Mouse (Mus musculus) heart, postnatal 4 days (tissue): Measurements from ENCODE around the gene Dhcr24. TPM values are rescaled to one million over a fixed set of nuclear protein-coding genes. Genes with fewer than 3 reads are reported as not detected.

Experiments used
- DNase-seq: peaks from one replicate; pipeline ENCODE4 v3.0.0; 2021
- total RNA-seq, 2 experiments: library from RNA; stranded (reverse); gene quantifications; 2 replicates each; pipeline ENCODE4 v1.2.3; 2021

Gene Dhcr24
- 10 to 100 TPM; 31.9 to 34.3 TPM for total RNA-seq

DNA sequence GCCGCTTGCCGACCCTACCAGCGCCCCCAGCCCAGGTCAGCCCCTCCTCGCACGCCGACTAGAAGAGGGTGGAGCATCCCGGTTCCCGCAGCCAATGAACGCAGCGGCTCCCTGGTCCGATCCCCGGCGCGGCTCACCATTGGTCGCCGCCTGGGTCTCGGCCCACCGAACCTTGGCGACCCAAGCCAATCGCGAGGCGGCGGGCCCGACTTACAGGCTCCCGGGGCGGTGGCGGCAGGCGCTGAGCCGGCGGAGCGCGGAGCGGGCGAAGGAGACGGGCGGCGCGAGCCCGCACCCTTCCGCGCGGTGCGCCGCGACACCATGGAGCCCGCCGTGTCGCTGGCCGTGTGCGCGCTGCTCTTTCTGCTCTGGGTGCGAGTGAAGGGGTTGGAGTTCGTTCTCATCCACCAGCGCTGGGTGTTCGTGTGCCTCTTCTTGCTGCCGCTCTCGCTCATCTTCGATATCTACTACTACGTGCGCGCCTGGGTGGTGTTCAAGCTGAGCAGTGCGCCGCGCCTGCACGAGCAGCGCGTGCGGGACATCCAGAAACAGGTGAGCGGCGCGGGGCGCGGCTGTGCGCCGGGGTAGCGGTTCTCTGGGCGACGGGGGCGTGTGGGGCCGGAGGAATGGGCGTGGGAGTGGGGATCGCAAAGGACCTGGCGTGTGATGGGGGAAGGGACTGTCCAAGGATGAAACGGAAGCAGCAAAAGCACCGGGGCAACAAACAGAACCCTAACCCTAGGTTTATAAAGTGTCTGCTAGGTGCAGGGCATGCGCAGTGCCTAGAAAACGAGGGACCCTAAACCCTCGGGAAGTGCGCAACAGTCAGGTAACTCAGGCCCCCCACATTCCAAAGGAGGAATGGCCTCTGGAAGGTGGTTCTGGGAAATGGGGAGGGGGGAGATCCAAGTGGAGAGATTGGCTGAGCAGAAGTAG, at the start of gene Dhcr24:
Dhcr24 (plus strand) TSS at position 193 of the 936 bp plus-strand sequence.
- DNase-seq = peak; percentile 94

DNA sequence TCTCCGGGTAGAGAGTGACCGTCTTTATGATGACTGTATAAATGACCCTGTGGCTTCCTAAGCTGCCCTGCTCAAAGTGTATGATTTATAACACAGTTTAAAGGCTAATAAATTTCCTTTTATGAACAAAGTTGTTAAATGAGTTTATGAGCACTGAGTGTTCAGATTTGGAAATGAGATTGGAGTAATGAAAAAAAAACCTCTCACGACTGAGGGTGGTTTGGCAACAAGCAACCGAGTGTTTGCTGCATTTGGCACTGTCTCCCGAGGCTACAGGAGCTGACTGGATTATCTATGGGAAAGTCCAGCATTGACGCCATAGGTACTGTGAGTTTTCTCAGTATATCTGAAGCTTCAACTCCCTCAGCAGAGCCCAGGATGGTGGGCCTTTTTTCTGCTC, 46.2 kb upstream of the Dhcr24 start:
- no peak for DNase-seq

DNA sequence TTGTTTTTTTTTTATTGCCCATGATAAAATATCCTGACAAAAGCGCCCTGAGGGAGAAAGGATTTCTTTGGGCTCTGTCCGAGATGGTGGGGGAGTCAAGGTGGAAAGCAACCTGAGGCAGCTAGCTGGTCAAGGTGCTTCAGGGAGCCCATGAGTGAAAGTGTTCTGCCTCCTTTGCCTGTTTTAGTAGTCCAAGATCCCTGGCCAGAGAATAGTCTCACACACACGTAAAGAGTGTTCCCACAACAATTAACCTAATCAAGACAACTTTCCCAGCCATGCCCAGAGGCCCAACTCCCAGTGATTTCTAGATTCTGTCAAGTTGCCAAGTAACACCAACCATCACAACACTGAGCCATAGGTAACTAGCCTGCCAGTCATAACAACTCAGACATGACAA, 38.3 kb upstream of the Dhcr24 start:
- no peak for DNase-seq

DNA sequence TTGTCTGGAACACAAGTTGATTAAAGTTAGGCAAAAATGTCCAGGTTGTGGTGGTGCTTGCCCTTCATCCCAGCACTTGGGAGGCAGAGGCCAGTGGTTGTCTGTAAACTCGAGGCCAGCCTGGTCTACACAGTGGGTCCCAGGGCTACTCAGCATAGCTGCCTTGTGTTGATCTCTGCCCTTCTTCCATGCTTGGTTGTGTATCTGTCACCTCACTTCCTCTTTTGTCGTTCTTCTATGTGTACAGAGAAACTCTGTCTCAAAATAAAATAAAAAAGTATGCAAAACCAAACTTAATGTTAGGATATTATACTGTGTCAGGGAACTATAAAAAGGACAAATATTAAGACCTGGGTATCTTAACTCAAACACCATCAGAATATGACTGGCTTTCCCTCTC, 36.7 kb upstream of the Dhcr24 start:
- DNase-seq = no peak

DNA sequence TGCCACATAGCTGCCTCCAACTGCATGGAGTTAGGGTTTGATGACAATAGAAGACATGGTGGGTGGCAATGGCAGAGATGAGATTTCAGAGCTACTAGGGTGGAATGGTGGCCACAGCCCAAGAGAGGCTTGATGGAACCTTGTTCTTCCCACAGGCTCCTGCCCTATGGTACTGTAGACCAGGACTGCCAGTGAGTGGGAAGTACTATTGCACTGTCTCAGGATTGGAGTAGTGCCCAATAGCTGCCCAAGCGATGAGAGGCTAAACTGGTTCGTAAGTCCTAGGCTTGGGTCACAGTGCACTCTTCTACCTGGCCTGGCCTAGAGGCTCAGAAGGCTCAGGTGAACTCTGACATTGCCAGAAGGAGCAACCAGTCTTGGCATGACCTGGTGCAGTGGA, 35.8 kb upstream of the Dhcr24 start:
- DNase-seq = no peak

DNA sequence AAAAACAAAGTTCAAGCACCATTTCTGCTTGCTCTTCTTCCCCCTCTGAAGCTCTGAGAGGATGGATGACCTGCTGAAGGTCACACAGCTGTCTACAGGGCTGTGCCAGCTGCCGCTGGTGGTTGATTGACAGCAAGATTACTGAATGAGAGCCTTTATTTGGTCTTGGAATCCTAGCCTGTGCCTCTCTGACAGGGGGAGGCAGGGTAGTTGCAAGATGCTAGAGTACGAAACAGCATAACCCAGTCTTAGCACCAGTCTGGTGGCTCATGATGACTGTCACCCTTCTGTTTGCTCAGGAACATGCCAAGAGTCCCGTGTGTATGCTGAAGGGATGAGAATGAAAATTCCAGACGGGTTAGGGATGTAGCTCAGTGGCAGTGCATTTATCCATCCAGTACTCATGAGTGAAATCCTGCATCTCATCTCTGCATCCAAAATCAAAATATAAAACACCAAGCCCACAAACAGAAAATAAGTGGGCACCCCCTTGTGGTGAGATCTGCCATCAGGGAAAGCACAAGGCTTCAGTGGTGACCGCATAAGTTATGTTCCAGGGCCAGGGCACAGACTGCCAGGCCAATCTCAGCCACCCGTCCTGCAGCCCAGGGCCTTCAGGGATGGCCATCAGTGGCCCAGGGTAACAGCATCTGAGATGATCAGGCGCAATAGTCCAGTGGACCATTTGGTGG, 32.8 kb upstream of the Dhcr24 start:
- no peak for DNase-seq

DNA sequence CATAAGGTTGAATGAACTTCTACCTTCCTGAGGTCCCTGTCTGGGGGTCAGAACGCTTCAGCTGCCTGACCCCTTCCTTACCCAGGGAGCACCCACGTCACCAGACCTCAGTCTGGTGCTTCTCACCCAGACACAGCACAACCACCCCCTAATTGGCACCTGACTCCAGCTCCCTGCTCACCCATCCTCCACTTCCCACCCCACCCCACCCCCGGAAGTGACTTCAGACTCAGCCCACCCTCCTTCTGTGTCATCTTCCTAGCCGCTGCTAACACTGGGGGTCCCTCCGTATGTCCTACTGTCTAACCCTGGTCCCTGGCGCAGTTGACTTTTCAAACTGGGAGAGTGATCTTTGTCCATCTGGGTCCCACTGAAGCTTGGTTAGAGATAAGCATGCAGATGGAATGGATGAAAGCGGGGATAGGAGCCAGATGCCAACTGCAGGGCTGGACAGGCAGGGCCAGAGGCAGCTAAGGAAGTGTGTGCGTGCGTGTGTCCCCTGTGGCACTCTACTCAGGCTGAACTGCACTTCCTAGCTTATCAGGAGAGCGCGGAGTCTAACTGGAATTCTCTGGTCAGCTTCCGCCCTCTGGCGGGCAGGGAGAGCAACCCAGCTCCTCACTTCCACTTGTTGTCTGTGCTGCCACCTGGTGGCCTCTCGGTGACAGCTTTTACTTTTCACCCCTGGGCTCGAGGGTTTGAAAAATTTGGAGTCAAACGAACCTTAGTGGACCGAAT, 31.3 kb upstream of the Dhcr24 start:
- DNase-seq = peak; percentile 93

DNA sequence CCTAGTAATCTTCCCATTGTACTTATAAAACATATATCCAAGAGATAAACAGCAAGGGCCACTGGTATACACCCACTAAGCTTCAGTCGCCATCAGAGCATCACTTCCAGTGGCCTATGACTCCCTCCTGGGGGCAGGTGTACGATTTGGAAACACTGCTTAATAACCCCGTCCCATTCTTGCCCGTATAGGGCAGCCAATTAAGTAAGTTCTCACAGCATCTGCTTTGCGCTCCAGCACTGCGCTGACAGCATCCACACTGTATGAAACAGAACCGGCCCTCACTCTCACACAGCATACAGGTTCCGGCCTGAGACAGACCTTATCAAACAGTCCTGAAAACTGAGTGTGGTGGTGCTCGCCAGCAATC, 30.7 kb upstream of the Dhcr24 start:
- DNase-seq = no peak

DNA sequence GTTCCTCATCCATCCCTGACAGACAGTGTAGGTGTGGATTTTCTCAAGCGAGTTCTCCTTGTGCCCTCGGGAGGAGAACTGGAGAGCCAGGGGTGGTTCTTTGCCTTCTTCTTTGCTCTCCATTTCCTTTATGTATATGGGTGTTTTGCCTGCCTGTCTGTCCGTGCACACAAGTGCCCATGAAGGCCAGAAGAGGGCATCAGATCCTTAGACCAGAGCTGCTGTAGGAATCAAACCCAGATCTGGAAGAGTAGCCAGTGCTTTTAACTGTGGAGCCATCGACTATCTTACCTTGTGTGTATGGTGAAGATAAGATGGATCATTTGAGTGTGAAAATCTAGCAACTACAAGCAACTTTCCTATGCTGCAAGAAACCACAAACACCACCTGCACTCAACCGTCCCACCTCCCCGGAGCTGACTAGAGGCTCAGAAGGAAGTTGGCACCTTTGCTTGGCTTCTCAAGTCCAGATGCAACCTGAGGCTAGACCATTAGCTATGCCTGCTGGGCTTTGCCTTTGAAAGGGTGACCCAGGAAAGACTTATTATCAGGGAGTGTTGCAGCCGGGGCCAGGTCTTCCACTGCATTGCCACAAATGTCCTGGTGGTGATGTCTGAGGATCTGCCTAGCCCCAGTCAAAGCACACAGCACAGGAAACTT, 27.3 kb upstream of the Dhcr24 start:
- DNase-seq = no peak

DNA sequence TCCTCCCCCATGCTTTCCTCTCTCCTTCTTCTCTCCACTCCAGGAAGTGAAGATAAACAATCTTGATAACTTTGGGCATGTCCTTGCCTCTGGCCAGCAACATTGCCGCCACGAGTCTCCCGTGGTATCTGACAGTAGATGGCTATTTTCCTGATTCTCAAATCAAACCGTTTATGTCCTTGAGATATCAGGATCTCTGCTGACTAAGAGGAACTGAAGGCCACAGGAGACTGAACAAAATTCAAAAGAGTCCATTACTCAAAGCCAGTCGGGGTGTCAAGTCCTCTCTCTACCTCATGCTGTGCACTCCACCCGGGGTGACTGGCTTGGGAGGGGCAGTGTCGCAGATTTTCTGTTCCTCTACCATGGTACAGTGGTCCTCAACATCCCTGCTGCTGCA, 26.6 kb upstream of the Dhcr24 start:
- no peak for DNase-seq

DNA sequence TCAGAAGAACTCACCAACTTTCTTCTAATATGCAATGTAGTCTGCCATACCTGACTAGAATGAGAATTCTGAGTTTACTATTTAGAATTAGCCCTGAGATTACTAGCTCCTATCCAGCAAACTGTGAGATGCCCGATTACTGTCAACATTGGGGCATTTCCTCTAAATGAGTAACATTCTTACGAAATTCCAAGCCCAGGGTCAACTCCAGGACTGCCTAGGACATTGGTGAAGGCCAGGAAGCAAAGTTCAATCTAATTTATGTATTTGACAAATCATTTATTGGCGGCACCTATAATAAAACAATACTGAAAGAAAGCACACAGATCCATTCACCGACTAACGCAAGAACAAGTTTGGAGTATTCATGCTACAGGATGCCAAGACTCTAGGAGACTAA, 21.1 kb upstream of the Dhcr24 start:
- DNase-seq = no peak

DNA sequence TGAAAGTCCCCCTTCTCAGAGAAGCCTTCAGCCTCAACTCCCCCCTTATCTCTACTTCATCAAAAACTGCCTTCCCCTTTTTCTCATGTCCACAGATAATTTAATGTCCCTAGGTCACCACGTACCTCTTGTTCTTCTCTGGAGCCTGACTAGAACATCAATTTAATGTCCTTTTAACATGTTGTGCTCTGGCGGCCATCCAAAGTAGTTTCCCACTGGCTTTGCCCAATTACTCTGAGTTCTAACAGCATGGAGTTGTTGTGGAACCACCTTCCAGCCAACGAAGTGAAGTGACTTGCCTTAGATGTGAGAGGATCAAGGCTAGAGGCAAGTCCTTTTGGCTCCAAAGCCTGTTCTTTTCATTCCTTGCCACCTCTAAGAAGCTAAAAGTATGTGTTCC, 19.3 kb upstream of the Dhcr24 start:
- no peak for DNase-seq

DNA sequence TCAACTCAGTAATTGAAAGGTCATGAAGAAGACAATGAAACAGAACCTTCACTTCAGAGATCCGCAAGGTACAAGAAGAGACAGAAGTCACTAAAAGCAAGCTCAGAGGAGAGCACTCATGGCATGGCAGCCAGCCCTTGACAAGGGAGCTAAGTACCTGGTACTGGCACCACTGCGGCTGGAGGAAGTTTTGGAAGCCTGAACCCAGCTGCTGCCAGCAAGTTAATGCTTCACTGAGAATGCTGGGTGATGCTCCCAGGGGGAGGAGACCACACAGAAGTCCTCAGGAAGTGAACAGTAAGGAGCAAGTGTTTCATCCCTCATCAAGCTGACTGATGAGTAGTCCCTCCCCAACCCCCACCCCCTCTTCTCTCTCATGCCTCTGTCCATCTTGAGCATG, 18.6 kb upstream of the Dhcr24 start:
- no peak for DNase-seq

DNA sequence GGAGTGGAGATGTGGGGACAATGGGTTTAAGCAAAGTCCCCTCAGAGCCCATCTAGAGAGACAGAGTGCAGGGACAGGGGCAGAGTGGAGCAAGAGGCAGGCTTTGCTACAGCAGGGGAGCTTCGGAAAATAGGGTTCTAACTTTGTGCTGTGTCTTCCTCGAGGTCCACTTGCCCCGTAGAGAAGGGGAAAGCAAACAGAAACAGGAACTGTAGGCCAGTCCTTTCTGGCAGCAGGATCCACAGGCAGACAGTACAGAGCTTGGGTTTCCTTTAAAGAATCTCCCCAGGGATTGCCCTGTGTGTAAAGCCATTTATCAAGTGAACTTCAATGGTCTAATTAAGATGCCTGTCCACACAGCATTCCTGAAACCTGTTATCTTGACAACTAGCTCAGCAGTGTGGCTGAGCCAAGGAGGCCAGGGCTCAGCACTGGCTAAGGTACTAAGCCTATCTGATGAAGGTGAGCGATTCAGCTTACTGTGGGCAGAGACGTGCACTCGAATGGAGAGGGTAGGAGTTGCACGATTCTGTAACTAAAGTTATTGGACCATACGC, 14.9 kb upstream of the Dhcr24 start:
- DNase-seq = no peak

DNA sequence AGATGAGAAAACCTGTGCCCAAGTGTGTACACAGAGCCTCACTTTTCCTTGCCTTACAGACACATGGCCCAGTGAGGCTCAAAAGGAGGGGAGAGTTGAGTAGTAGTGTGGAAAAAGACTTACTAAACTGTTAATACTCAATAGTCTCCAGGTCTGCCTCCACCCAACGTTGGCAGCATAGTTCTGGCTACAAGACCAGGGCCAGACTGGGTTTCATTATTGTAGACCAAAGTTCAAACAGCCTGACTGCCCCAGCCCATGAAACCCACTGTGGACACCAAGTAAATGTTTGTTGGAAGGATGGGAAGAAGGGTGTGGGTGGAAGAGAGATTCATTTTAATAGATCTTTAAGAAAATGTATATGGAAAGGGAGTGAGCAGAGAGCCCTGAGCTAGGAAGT, 13.9 kb upstream of the Dhcr24 start:
- no peak for DNase-seq

DNA sequence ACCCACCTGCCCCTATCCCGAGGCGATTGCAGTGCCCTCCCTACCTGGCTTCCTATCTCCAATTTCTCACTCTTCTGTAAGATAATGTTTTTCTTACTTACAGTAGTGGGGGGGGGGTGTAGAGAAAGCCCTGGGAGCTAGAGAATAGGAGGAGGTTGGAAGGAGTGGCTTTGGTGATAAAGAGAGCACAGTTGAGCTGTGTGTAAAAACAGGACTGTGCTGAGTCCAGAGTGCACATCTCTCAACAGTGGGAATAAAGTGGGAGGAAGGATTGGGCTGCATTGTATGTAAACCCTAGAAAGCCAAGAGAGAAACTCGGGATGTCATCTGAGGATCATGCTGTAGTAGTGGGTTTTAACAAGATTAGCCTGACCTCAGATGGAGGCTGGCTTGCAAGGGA, 12.7 kb upstream of the Dhcr24 start:
- no peak for DNase-seq

DNA sequence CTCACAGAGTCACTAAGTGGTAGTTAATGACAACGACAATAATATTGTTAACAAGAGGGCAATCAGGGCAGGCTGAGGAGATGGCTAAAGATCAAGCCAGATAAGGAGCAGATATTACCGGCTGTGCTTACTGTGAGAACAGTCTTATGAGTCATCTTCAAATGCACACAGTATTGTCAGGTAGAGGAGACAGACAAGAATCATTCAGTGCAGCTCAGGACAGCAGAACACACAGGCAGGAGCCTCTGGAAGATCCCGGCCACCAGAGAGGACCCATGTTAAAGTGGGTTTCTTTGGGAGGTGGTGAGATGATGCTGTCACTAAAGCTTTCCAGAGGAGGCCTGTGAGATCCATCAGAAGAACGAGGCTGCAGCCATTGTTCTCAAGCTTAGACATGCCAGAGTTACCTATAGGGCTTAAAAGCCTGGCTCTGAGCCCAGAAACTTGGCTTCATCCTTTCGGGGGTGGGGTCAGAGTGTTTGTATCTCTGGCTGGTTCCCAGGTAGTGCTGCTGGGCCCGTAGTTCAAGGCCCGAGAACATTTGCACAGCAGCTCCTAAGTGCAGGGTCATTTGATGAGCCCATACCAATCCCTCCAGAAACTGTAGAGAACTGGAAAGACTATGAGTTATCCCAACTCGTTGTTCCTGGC, 10.2 kb upstream of the Dhcr24 start:
- DNase-seq = no peak

DNA sequence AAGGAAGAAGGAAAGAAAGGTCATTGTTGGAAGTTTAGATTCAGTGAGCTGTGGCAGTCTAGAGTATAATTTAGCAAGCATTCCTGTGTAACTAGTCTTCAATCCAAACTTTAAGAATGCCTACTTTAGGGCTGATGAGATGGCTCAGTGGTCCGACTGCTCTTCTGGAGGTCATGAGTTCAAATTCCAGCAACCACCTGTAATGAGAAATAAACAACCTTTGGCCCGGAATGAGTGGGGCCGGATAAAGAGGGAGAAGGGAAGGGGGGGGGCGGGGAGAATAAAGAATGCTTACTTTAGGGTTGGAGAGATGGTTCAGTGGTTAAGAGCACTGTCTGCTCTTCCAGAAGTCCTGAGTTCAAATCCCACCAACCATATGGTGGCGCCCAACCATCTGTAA, 3.6 kb upstream of the Dhcr24 start:
- no peak for DNase-seq

DNA sequence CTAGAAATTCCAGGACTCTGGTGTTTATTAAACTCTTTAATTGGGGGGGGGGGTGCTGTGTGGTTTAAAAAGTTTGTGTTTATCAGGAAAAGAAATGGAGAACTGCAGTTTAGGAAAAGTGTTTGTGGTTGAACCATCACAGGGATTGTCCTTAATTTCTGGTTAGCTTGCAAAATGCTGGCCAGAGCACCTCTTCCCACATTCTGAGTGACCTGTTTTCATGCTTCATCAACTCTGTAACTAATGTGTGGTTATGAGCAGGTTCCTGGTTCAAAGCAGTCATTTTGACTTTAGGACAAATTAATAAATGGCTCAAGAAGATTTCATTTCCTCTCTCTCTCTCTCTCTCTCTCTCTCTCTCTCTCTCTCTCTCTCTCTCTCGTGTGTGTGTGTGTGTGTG, 2.9 kb upstream of the Dhcr24 start:
- no peak for DNase-seq

DNA sequence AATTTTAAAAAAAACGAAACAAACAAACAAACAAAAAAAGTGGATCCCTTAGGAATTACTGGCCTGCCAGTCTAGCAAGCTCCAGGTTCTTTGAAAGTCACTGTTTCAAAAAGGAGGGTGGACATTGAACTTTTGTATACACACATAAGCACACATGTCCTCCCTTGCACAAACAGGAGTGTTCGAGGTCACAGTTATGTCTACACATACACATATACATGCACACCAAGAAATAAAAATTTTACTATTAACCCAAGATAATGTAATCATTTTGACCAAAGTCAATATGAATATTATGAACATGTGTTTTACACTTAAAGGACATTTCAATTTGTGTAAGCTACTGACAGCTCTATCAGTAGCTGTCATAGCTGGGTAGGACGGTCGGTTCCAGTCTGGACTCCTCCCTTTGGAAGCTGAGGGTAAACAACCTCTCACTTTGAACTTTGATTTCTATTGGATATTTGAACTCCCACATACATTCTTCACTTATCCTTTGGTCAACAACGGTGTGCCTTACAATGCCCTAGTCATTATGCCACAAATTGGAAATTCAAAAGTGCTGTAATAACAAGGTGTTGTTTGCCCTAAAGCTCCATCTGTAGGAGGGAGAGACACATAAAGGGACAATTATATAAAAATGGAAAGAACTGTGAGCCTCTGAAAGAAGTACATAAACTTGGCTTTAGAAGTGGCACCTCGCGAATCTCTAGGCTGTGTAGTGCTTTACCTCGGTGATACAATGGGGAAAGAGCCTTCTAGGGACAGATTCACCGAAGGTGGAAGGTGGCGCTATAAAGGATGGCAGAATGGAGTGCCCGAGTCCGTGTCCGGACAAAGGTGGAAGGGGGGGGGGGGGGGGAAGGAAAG, 1.3 kb upstream of the Dhcr24 start:
- no peak for DNase-seq
